Mouse (Mus musculus) B cell, adult (primary cell): Measurements from ENCODE around the gene Lrp8. TPM values are rescaled to one million over a fixed set of nuclear protein-coding genes. Genes with fewer than 3 reads are reported as not detected.

Experiments used
- total RNA-seq: library from RNA; stranded (reverse); gene quantifications from 4 replicates; pipeline ENCODE4 v1.2.4, GENCODE M21; 2023; ENCODE audit not compliant: inconsistent age

Lrp8 gene
- total RNA-seq = 0.75 to 1.9 TPM (median 1.7 TPM) in 4 replicates

GRCm38 (mm10) chr4:107802185-107802449 is at the start of gene Lrp8:
Gene Lrp8, plus strand, starts transcription at chr4:107802261.

GRCm38 (mm10) chr4:107879254-107880050 is 77.4 kb downstream of the Lrp8 start, which contains the start of gene Magoh:
Gene Magoh, plus strand, starts transcription at chr4:107879755.

GRCm38 (mm10) chr4:107889731-107890432 is 87.8 kb downstream of the Lrp8 start, which contains the start of gene 0610037L13Rik:
Gene 0610037L13Rik, plus strand, starts transcription at chr4:107889813.

GRCm38 (mm10) chr4:107923145-107923802 is 121.2 kb downstream of the Lrp8 start, which contains the start of gene Cpt2:
Gene Cpt2, minus strand, starts transcription at chr4:107923610.

Other genes with a start within 250 kb of the Lrp8 start
- not detected in 4 replicates for gene Dmrtb1, start 118.0 kb upstream of the Lrp8 start, total RNA-seq
- 93.3 to 105 TPM (median 97.7 TPM) in 4 replicates for gene Magoh, start 77.5 kb downstream of the Lrp8 start, total RNA-seq
- 36.7 to 59.7 TPM (median 46.6 TPM) in 4 replicates for gene 0610037L13Rik, start 87.6 kb downstream of the Lrp8 start, total RNA-seq
- 10.8 to 14.2 TPM (median 11.3 TPM) in 4 replicates for gene Cpt2, start 121.3 kb downstream of the Lrp8 start, total RNA-seq
- not detected in 4 replicates for gene Slc1a7, start 166.1 kb downstream of the Lrp8 start, total RNA-seq